Mouse (Mus musculus) ES-E14 (cell line): ENCODE data around the gene Extl2.

Experiments used
- CHD2 ChIP-seq: IDR thresholded peaks from 2 replicates; pipeline ENCODE4 v1.6.1; 2014; ENCODE audit warnings: mild to moderate bottlenecking, low read depth, low read length, inconsistent platforms
- ZC3H11A ChIP-seq: IDR thresholded peaks from 2 replicates; pipeline ENCODE4 v1.6.1; 2012; ENCODE audit warnings: low read depth, mild to moderate bottlenecking, inconsistent platforms, low read length, borderline replicate concordance

- TF ChIP-seq CHD2 (no peak), ZC3H11A (no peak)
Measured at GRCm38 (mm10) chr3:115974228-115974627, 33.0 kb upstream of the Extl2 start.
